Mouse (Mus musculus) kidney, embryonic 16.5 days (tissue): ENCODE data around the gene Bicc1. TPM values are rescaled to one million over a fixed set of nuclear protein-coding genes. Genes with fewer than 3 reads are reported as not detected.

ENCODE experiments used
- ATAC-seq: fragments of 200-750 bp; cut with Nextera tagmentation; 2 replicates; pipeline ENCODE4 v1.8.0; 2017; ENCODE audit warnings: moderate TSS enrichment; ENCODE audit not compliant: low FRiP score, low TSS enrichment
- H3K27ac ChIP-seq: fragments of 300-500 bp; sonication (generic); 2 replicates; pipeline ENCODE4 v1.5.1; 2014; ENCODE audit warnings: low read length
- H3K27me3 ChIP-seq: fragments of 300-500 bp; sonication (generic); 2 replicates; pipeline ENCODE4 v1.6.1; 2014; ENCODE audit warnings: low read length, control low read depth, mixed read lengths; ENCODE audit not compliant: insufficient read depth
- H3K36me3 ChIP-seq: fragments of 300-500 bp; sonication (generic); 2 replicates; pipeline ENCODE4 v1.6.1; 2014; ENCODE audit warnings: low read length, control low read depth, mixed read lengths; ENCODE audit not compliant: insufficient read depth
- H3K4me1 ChIP-seq: fragments of 300-500 bp; sonication (generic); 2 replicates; pipeline ENCODE4 v1.6.1; 2014; ENCODE audit warnings: low read length, control low read depth, mixed read lengths; ENCODE audit not compliant: insufficient read depth
- H3K4me2 ChIP-seq: fragments of 300-500 bp; sonication (generic); replicated peaks from 2 replicates; pipeline ENCODE4 v1.6.1; 2014; ENCODE audit warnings: low read depth, low read length
- H3K4me3 ChIP-seq: fragments of 300-500 bp; sonication (generic); 2 replicates; pipeline ENCODE4 v1.5.1; 2014; ENCODE audit warnings: mild to moderate bottlenecking, low read length
- H3K9ac ChIP-seq: fragments of 300-500 bp; sonication (generic); replicated peaks from 2 replicates; pipeline ENCODE4 v1.6.1; 2014; ENCODE audit warnings: low read length
- H3K9me3 ChIP-seq: fragments of 300-500 bp; sonication (generic); 2 replicates; pipeline ENCODE4 v1.6.1; 2016; ENCODE audit warnings: low read length, control low read depth
- WGBS: fragments of 180-500 bp; shearing (Covaris S2); extraction: QIAGEN DNeasy Blood & Tissue Kit; methylation state at CpG from one replicate; pipeline ENCODE4 v1.1.7; 2014; 5-methylcytosine and 5-hydroxymethylcytosine counted together
- polyA plus RNA-seq: library from polyadenylated mRNA; unstranded; fragments of >200 nt; fragmentation: Nextera tagmentation; extraction: Ambion mirVana; gene quantifications from 2 replicates; pipeline ENCODE4 v1.2.1, GENCODE M21; 2015

Bicc1 gene
- polyA plus RNA-seq: 44.7 and 48.0 TPM in 2 replicates

DNA sequence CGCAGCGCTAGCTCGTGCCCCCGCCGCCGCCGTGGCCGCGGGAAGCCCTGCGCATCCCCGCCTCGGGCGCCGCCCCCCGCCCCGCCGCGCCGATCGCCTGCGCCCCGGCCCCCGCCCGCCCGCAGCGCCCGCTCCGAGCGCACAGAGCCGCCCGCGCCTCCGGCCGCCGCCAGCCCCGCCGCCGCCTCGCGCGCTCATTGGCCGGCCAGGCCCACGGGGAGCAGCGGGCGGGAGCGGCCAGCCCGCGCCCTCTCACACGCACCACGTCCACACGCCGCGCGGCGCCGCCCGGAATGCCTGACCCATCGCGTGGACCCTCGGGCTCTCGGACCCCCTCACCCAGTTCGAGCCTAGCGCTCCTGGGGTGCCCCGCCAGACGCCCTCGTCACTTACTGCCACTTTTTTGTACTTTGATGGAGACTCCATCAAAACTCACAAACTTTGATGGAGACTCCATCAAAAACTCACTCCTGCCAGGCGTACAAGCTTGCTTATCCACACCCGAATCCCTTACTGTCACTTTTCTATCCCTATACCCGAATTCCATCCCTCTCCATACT lies at the start of gene Bicc1:
Bicc1 (minus strand) TSS at position 25 of the 560 bp plus-strand sequence.
- peak; percentile 86 for ATAC-seq
- no peaks in the 10 kb centered on the region for H3K9me3 ChIP-seq
- no peaks in the 10 kb centered on the region for H3K36me3 ChIP-seq
- H3K4me3 ChIP-seq: peak within 1 kb of the TSS; percentile 67
- 6% methylated on average over 14 of the region's 69 CpGs for WGBS
- H3K9ac ChIP-seq: peak within 1 kb of the TSS; percentile 88
- H3K27ac ChIP-seq: peak within 1 kb of the TSS; percentile 91
- H3K4me1 ChIP-seq: peaks cover 25% of the 10 kb centered on the region
- peak within 1 kb of the TSS; percentile 85 for H3K4me2 ChIP-seq
- H3K27me3 ChIP-seq: no peaks in the 10 kb centered on the region; the same call in 1 of the 2 replicates

DNA sequence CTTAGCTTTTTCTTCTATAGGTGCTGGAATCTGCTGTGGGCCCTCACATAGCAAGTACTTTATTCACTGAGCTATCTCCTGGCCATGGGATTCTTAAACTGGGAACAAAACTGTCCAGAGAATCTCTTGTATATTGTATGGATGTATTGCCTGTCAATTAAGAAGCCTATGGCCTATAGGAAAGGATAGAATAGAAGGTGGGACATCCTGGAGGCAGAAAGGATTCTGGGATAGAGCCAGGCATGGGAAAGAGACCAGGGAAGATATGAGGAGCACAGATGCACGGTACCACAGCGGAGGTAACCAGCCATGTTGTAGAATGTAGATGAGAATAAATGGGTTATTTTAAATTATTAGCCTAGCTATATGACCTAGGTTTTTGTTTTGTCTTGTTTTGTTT lies 42.0 kb upstream of the Bicc1 start:
- Histone ChIP-seq H3K9ac (no peak overlapping the region), H3K27ac (no peak overlapping the region), H3K4me3 (no peak overlapping the region), H3K9me3 (no peaks in the 10 kb centered on the region), H3K27me3 (no peaks in the 10 kb centered on the region), H3K4me2 (no peak overlapping the region), H3K4me1 (peaks cover 6% of the 10 kb centered on the region; the same call in 1 of the 2 replicates), H3K36me3 (no peaks in the 10 kb centered on the region)
- ATAC-seq: no peak
- 86% methylated on average over 2 of the region's 2 CpGs for WGBS

DNA sequence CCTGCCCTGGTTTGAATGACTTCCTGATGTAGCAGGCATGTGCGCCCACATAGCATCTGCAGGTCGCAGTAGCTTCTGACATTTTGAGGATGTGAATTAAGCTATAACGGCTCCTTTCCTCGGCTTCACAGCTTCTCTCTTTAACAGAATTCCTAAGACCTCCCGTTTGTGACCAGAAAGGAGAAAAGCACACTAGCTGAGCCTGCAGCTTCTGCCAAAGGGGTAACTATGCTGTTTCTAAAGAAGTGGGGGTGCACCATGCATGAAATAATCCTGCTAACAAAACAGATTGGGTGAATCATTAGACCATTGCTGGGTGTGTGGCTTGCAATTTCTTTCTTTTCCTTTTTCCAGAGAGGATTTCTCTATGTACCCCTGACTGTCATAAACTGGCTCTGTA lies 41.5 kb upstream of the Bicc1 start:
- 62% methylated on average over 5 of the region's 5 CpGs for WGBS
- H3K4me1 ChIP-seq: peaks cover 6% of the 10 kb centered on the region; the same call in 1 of the 2 replicates
- H3K4me2 ChIP-seq: no peak overlapping the region
- H3K36me3 ChIP-seq: no peaks in the 10 kb centered on the region
- no peaks in the 10 kb centered on the region for H3K9me3 ChIP-seq
- no peak overlapping the region for H3K27ac ChIP-seq
- H3K9ac ChIP-seq: no peak overlapping the region
- ATAC-seq: no peak
- no peaks in the 10 kb centered on the region for H3K27me3 ChIP-seq
- H3K4me3 ChIP-seq: no peak overlapping the region

DNA sequence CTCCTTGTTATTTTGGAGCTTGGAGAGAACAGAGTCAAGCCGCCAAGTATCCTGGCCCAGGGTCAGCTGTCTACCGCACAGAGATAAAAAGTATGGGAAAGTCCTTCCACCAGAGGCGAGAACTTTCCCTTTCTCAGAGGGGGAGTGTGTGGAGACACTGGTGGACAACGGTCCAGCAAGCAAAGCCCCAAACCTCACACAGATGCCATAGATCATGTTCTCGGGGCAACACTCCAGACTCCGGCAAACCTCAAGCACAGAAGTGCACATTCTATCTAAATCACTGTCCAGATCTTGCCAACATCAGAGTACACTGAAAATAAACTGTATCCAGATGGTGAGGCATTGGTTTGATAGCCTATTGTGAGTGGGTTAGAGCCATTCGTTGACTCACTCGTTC lies 39.2 kb upstream of the Bicc1 start:
- peak overlapping the region; percentile 40; the same call in 1 of the 2 replicates for H3K27ac ChIP-seq
- no peaks in the 10 kb centered on the region for H3K9me3 ChIP-seq
- no peak overlapping the region for H3K4me3 ChIP-seq

DNA sequence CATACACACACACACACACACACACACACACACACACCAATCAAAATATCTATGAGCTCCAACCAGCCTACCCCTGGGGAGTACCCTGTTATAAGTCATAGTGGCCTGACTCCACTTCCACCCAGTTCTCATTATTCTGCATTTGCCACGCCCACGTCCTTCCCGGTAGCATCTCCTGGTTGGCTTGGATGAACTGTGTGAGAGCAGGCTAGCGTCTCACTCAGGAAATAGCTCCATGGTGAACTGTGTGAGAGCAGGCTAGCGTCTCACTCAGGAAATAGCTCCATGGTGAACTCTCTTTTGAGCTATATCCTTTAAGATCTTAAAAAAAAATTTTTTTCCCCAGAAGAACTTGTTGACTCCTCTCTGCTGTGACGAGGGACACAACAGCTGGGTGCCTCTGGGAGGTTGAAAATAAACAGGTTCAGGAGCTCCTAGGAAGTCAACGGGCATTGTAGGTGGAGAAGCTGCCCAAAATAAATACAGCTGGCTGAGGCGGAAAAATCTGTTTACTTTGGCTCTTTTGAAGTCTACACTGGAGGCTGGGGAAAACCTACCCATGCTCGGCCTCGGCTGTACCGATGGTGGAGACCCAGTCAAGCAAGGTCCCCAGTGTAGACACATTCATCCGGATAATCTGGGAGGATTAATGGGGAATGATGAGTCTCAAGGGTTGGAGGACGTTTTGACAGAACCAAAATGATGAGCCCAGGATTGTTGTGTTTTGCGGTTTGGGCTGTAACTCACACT lies 37.7 kb upstream of the Bicc1 start:
- peak; percentile 55 for ATAC-seq
- no peak overlapping the region for H3K4me2 ChIP-seq
- no peaks in the 10 kb centered on the region for H3K36me3 ChIP-seq
- 36% methylated on average over 14 of the region's 14 CpGs for WGBS
- peaks cover 6% of the 10 kb centered on the region; the same call in 1 of the 2 replicates for H3K4me1 ChIP-seq
- H3K27me3 ChIP-seq: no peaks in the 10 kb centered on the region
- no peak overlapping the region for H3K9ac ChIP-seq
- H3K4me3 ChIP-seq: no peak overlapping the region
- H3K9me3 ChIP-seq: no peaks in the 10 kb centered on the region
- peak overlapping the region; percentile 42; the same call in 1 of the 2 replicates for H3K27ac ChIP-seq

More for the DNA sequence above, 39.2 kb upstream of the Bicc1 start:
- no peak overlapping the region for H3K4me2 ChIP-seq
- ATAC-seq: peak; percentile 41; the same call in 1 of the 2 replicates
- no peak overlapping the region for H3K9ac ChIP-seq
- no peaks in the 10 kb centered on the region for H3K27me3 ChIP-seq
- WGBS: 59% methylated on average over 8 of the region's 8 CpGs
- peaks cover 6% of the 10 kb centered on the region; the same call in 1 of the 2 replicates for H3K4me1 ChIP-seq
- H3K36me3 ChIP-seq: no peaks in the 10 kb centered on the region

DNA sequence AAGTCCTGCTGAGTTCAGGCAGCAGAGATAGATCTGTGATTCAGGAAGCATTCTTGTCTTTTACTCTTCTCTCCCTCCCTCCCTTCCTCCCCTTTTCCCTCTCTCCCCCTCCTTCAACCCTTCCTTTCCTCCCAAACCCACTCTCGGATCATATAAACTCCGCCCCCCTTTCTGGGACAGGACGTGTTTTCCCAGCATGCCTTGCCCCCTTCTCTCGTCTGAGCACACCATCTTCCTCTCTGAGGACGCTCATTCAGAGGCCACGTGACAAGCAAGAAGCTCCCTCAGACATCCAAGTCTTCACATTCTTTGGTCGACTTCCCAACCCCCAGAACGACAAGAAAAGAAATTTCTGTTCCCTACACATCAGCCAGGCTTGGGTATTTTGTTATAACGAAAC lies 36.0 kb upstream of the Bicc1 start:
- Histone ChIP-seq H3K4me1 (peaks cover 5% of the 10 kb centered on the region; the same call in 1 of the 2 replicates), H3K9me3 (no peaks in the 10 kb centered on the region), H3K4me2 (no peak overlapping the region), H3K27me3 (no peaks in the 10 kb centered on the region), H3K4me3 (no peak overlapping the region), H3K27ac (no peak overlapping the region), H3K36me3 (no peaks in the 10 kb centered on the region), H3K9ac (no peak overlapping the region)
- WGBS: 49% methylated on average over 9 of the region's 9 CpGs
- ATAC-seq: no peak

DNA sequence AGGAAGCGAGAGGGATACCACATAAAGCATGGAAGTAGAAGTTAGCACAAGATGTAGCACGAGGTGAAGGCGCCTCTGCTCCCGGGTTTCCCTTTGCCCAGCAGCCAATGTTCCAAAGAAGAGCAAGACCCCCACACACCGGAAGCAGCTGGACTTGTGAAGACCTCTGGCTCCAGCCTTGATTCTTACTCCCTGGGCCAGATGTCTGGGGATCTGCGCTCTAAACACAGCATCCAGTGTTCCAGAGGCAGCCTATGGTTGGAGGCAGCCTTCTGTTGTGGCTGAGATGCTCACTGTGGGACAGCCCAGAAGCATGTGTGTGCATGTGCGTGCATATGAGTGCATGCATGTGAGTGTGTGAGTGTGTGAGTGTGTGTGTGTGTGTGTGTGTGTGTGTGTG lies 35.2 kb upstream of the Bicc1 start:
- H3K27ac ChIP-seq: no peak overlapping the region
- ATAC-seq: no peak

DNA sequence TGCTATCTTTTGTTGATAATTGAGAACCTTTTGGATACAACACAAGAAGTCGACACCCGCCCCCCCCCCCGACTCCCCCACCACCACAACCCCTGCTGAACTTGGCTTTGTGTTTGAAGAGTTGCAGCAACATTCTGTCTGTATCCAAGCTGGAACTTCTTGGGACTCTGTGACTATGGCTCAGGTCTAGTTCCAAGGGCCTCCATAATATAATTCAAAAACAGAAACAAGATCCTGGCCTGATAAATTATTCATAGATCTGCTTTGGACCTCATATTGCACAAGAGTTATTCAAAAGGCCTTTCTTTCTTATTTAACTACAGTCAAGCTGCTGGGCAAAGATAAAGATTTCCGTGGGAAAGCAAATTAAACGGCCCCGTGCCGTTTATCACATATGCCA lies 33.8 kb upstream of the Bicc1 start:
- ATAC-seq: no peak
- no peaks in the 10 kb centered on the region for H3K27me3 ChIP-seq
- H3K27ac ChIP-seq: peak overlapping the region; percentile 37; the same call in 1 of the 2 replicates
- no peaks in the 10 kb centered on the region for H3K9me3 ChIP-seq
- H3K36me3 ChIP-seq: no peaks in the 10 kb centered on the region
- 69% methylated on average over 7 of the region's 7 CpGs for WGBS
- no peak overlapping the region for H3K4me2 ChIP-seq
- H3K4me3 ChIP-seq: no peak overlapping the region
- H3K4me1 ChIP-seq: 0 out of 2 replicates have a peak, but pooled peaks cover 3% of the 10 kb centered on the region
- no peak overlapping the region for H3K9ac ChIP-seq

More for the DNA sequence above, 35.2 kb upstream of the Bicc1 start:
- 0 out of 2 replicates have a peak, but pooled peaks cover 3% of the 10 kb centered on the region for H3K4me1 ChIP-seq
- no peaks in the 10 kb centered on the region for H3K36me3 ChIP-seq
- no peak overlapping the region for H3K9ac ChIP-seq
- H3K27me3 ChIP-seq: no peaks in the 10 kb centered on the region
- H3K4me2 ChIP-seq: no peak overlapping the region
- H3K9me3 ChIP-seq: no peaks in the 10 kb centered on the region
- WGBS: 72% methylated on average over 7 of the region's 7 CpGs
- H3K4me3 ChIP-seq: no peak overlapping the region

DNA sequence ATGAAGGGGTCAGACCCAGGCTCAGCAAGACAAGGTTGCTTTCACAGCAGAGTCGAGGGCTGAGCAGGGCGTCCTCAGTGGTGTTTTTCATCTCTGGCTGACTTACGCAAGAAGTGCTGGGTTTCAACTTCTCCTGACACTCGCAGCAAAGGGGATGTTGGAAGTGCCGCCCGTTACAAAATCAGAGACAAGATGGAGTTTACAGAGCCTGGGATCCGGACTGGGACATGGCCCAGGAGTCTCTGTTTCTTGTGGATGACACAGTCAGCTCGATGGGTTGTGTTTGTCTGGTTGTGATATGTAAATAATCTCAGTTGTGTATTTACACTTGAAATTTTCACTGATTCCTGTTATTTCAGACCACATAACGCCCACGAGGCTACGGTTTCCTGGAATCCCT lies 33.4 kb upstream of the Bicc1 start:
- Histone ChIP-seq H3K27me3 (no peaks in the 10 kb centered on the region), H3K36me3 (no peaks in the 10 kb centered on the region), H3K9me3 (no peaks in the 10 kb centered on the region), H3K4me2 (no peak overlapping the region), H3K4me3 (no peak overlapping the region), H3K4me1 (0 out of 2 replicates have a peak, but pooled peaks cover 3% of the 10 kb centered on the region), H3K27ac (peak overlapping the region; percentile 37), H3K9ac (no peak overlapping the region)
- WGBS: 56% methylated on average over 11 of the region's 11 CpGs
- ATAC-seq: no peak

DNA sequence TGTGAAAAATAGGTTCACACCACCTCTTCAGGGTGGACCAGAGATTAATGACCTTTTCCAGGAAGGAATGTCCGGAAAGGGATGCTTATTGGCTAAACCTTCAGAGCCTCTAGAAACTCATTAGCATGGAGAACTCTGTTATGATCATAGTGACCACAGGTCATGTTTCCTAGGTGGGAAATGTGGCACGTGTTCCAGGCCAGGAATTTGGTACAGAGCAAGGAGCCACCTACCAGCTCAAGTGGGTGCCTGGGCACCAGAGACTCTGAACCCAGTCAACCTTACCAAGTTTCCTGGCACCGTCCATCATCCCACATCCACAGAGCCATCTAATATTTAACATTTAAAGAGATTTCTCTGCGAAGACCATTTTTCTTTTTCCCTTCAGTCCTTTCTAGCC lies 29.2 kb upstream of the Bicc1 start:
- no peak overlapping the region for H3K27ac ChIP-seq
- 0 out of 2 replicates have a peak, but pooled peaks cover 4% of the 10 kb centered on the region for H3K4me1 ChIP-seq
- H3K36me3 ChIP-seq: no peaks in the 10 kb centered on the region
- no peaks in the 10 kb centered on the region for H3K27me3 ChIP-seq
- 81% methylated on average over 4 of the region's 4 CpGs for WGBS
- ATAC-seq: no peak
- H3K4me2 ChIP-seq: no peak overlapping the region
- no peaks in the 10 kb centered on the region for H3K9me3 ChIP-seq
- H3K4me3 ChIP-seq: no peak overlapping the region
- H3K9ac ChIP-seq: no peak overlapping the region
